Mouse (Mus musculus): ENCODE results near the gene Egln1. TPM values are rescaled to one million over a fixed set of nuclear protein-coding genes. Genes with fewer than 3 reads are reported as not detected.
A peak's percentile ranks its signal among the peaks of the same experiment; 100 is the strongest.

Egln1 gene
- polyA plus RNA-seq, 1 experiment from 2014 or later, result 4.3 TPM

- 88% methylated on average over 6 of the region's 6 CpGs for WGBS (ENCODE audit: insufficient replicate concordance)
- no peak overlapping the region for H3K27ac ChIP-seq
- H3K36me3 ChIP-seq, result peaks cover 28% of the 10 kb centered on the region
- no peak for ATAC-seq
- H3K4me2 ChIP-seq, result no peak overlapping the region
- H3K4me1 ChIP-seq, result peaks cover 46% of the 10 kb centered on the region
- H3K9ac ChIP-seq, result no peak overlapping the region
- H3K9me3 ChIP-seq (replicated peaks), result no peaks in the 10 kb centered on the region
- no peak overlapping the region for H3K4me3 ChIP-seq
- H3K27me3 ChIP-seq (replicated peaks), result peaks cover 25% of the 10 kb centered on the region
These were observed 5.3 kb downstream of the Egln1 start for GRCm38 (mm10) chr8:124943801-124944200.

- Histone ChIP-seq H3K9me3 (replicated peaks) (no peaks in the 10 kb centered on the region), H3K4me2 (no peak overlapping the region), H3K27me3 (replicated peaks) (no peaks in the 10 kb centered on the region), H3K27ac (no peak overlapping the region), H3K4me3 (no peak overlapping the region), H3K36me3 (peaks cover 39% of the 10 kb centered on the region), H3K4me1 (no peaks in the 10 kb centered on the region), H3K9ac (no peak overlapping the region)
- no peak for ATAC-seq
- WGBS (ENCODE audit: insufficient replicate concordance), result 73% methylated on average over 4 of the region's 4 CpGs
These were observed 11.8 kb downstream of the Egln1 start for GRCm38 (mm10) chr8:124937293-124937692.

GRCm38 (mm10) chr8:124936699-124937098, 12.4 kb downstream of the Egln1 start:
- ATAC-seq, result no peak
- Histone ChIP-seq H3K27ac (no peak overlapping the region), H3K9me3 (replicated peaks) (no peaks in the 10 kb centered on the region)

GRCm38 (mm10) chr8:124935116-124935515, 14.0 kb downstream of the Egln1 start:
- Histone ChIP-seq H3K27ac (no peak overlapping the region), H3K9me3 (replicated peaks) (no peaks in the 10 kb centered on the region), H3K36me3 (peaks cover 27% of the 10 kb centered on the region), H3K4me3 (no peak overlapping the region), H3K4me2 (no peak overlapping the region), H3K27me3 (replicated peaks) (no peaks in the 10 kb centered on the region), H3K9ac (no peak overlapping the region), H3K4me1 (peaks cover 1% of the 10 kb centered on the region)
- ATAC-seq, result no peak
- WGBS (ENCODE audit: insufficient replicate concordance), result 79% methylated on average over 5 of the region's 5 CpGs

More at GRCm38 (mm10) chr8:124936699-124937098, 12.4 kb downstream of the Egln1 start:
- H3K36me3 ChIP-seq, result peaks cover 38% of the 10 kb centered on the region
- no peak overlapping the region for H3K4me3 ChIP-seq
- no peaks in the 10 kb centered on the region for H3K27me3 ChIP-seq (replicated peaks)
- H3K9ac ChIP-seq, result no peak overlapping the region
- no peak overlapping the region for H3K4me2 ChIP-seq
- no peaks in the 10 kb centered on the region for H3K4me1 ChIP-seq
- 87% methylated on average over 10 of the region's 10 CpGs for WGBS (ENCODE audit: insufficient replicate concordance)

GRCm38 (mm10) chr8:124932435-124932834, 16.7 kb downstream of the Egln1 start:
- H3K9ac ChIP-seq, result no peak overlapping the region
- H3K4me1 ChIP-seq, result peaks cover 8% of the 10 kb centered on the region
- no peak overlapping the region for H3K27ac ChIP-seq
- no peaks in the 10 kb centered on the region for H3K27me3 ChIP-seq (replicated peaks)
- H3K36me3 ChIP-seq, result peaks cover 8% of the 10 kb centered on the region; the same call in 1 of the 2 replicates
- WGBS (ENCODE audit: insufficient replicate concordance), result 46% methylated on average over 3 of the region's 3 CpGs
- H3K9me3 ChIP-seq (replicated peaks), result no peaks in the 10 kb centered on the region
- H3K4me3 ChIP-seq, result no peak overlapping the region
- ATAC-seq, result no peak
- no peak overlapping the region for H3K4me2 ChIP-seq

GRCm38 (mm10) chr8:124930649-124931048, 18.5 kb downstream of the Egln1 start:
- Histone ChIP-seq H3K4me2 (no peak overlapping the region), H3K27ac (no peak overlapping the region), H3K4me1 (peaks cover 25% of the 10 kb centered on the region), H3K27me3 (replicated peaks) (no peaks in the 10 kb centered on the region), H3K36me3 (no peaks in the 10 kb centered on the region), H3K9ac (no peak overlapping the region), H3K4me3 (no peak overlapping the region), H3K9me3 (replicated peaks) (no peaks in the 10 kb centered on the region)
- 76% methylated on average over 4 of the region's 4 CpGs for WGBS (ENCODE audit: insufficient replicate concordance)
- no peak for ATAC-seq

GRCm38 (mm10) chr8:124930086-124930485, 19.0 kb downstream of the Egln1 start:
- 73% methylated on average over 13 of the region's 13 CpGs for WGBS (ENCODE audit: insufficient replicate concordance)
- no peak overlapping the region for H3K27ac ChIP-seq
- H3K27me3 ChIP-seq (replicated peaks), result no peaks in the 10 kb centered on the region
- no peak overlapping the region for H3K4me2 ChIP-seq
- no peak overlapping the region for H3K4me3 ChIP-seq
- H3K9ac ChIP-seq, result no peak overlapping the region
- no peaks in the 10 kb centered on the region for H3K36me3 ChIP-seq
- H3K9me3 ChIP-seq (replicated peaks), result no peaks in the 10 kb centered on the region
- peaks cover 31% of the 10 kb centered on the region for H3K4me1 ChIP-seq
- no peak for ATAC-seq

GRCm38 (mm10) chr8:124929006-124929405, 20.1 kb downstream of the Egln1 start:
- no peak overlapping the region for H3K27ac ChIP-seq
- no peak overlapping the region for H3K4me2 ChIP-seq
- no peaks in the 10 kb centered on the region for H3K9me3 ChIP-seq (replicated peaks)
- H3K36me3 ChIP-seq, result no peaks in the 10 kb centered on the region; the same call in 1 of the 2 replicates
- ATAC-seq, result no peak
- H3K27me3 ChIP-seq (replicated peaks), result no peaks in the 10 kb centered on the region
- no peak overlapping the region for H3K4me3 ChIP-seq
- 80% methylated on average over 11 of the region's 11 CpGs for WGBS (ENCODE audit: insufficient replicate concordance)
- no peak overlapping the region for H3K9ac ChIP-seq
- peaks cover 42% of the 10 kb centered on the region for H3K4me1 ChIP-seq

GRCm38 (mm10) chr8:124926351-124926771, 22.8 kb downstream of the Egln1 start:
- H3K36me3 ChIP-seq, result no peaks in the 10 kb centered on the region; the same call in 1 of the 2 replicates
- H3K4me1 ChIP-seq, result peaks cover 64% of the 10 kb centered on the region
- no peak overlapping the region for H3K27ac ChIP-seq
- no peak overlapping the region for H3K4me2 ChIP-seq
- no peak overlapping the region for H3K4me3 ChIP-seq
- 0 out of 2 replicates have a peak, but pooled peaks cover 3% of the 10 kb centered on the region for H3K27me3 ChIP-seq (replicated peaks)
- no peak overlapping the region for H3K9ac ChIP-seq
- no peaks in the 10 kb centered on the region for H3K9me3 ChIP-seq (replicated peaks)
- no peak for ATAC-seq
- WGBS (ENCODE audit: insufficient replicate concordance), result 61% methylated on average over 10 of the region's 10 CpGs

GRCm38 (mm10) chr8:124925544-124926266, 23.4 kb downstream of the Egln1 start:
- H3K27me3 ChIP-seq (replicated peaks), result 0 out of 2 replicates have a peak, but pooled peaks cover 3% of the 10 kb centered on the region
- 23% methylated on average over 14 of the region's 14 CpGs for WGBS (ENCODE audit: insufficient replicate concordance)
- peaks cover 64% of the 10 kb centered on the region for H3K4me1 ChIP-seq
- ATAC-seq, result peak; percentile 70
- H3K9ac ChIP-seq, result no peak overlapping the region
- H3K4me2 ChIP-seq, result 0 out of 2 replicates have a peak overlapping the region, but pooled peaks have one; percentile 10
- peak overlapping the region; percentile 33; the same call in 1 of the 2 replicates for H3K27ac ChIP-seq
- H3K9me3 ChIP-seq (replicated peaks), result no peaks in the 10 kb centered on the region
- no peaks in the 10 kb centered on the region; the same call in 1 of the 2 replicates for H3K36me3 ChIP-seq
- no peak overlapping the region for H3K4me3 ChIP-seq

- 83% methylated on average over 15 of the region's 15 CpGs for WGBS (ENCODE audit: insufficient replicate concordance)
- H3K4me2 ChIP-seq, result no peak overlapping the region
- H3K27ac ChIP-seq, result no peak overlapping the region
- H3K9ac ChIP-seq, result no peak overlapping the region
- no peak overlapping the region for H3K4me3 ChIP-seq
- no peaks in the 10 kb centered on the region; the same call in 1 of the 2 replicates for H3K36me3 ChIP-seq
- 0 out of 2 replicates have a peak, but pooled peaks cover 3% of the 10 kb centered on the region for H3K27me3 ChIP-seq (replicated peaks)
- H3K9me3 ChIP-seq (replicated peaks), result no peaks in the 10 kb centered on the region
- ATAC-seq, result no peak
- peaks cover 57% of the 10 kb centered on the region for H3K4me1 ChIP-seq
These were observed 25.0 kb downstream of the Egln1 start for GRCm38 (mm10) chr8:124923971-124924652.

- Histone ChIP-seq H3K9me3 (replicated peaks) (no peaks in the 10 kb centered on the region), H3K4me1 (peaks cover 66% of the 10 kb centered on the region), H3K9ac (no peak overlapping the region), H3K4me2 (0 out of 2 replicates have a peak overlapping the region, but pooled peaks have one; percentile 39), H3K27me3 (replicated peaks) (0 out of 2 replicates have a peak, but pooled peaks cover 3% of the 10 kb centered on the region), H3K4me3 (no peak overlapping the region), H3K36me3 (no peaks in the 10 kb centered on the region; the same call in 1 of the 2 replicates), H3K27ac (no peak overlapping the region)
- WGBS (ENCODE audit: insufficient replicate concordance), result 68% methylated on average over 11 of the region's 11 CpGs
- ATAC-seq, result no peak
These were observed 26.5 kb downstream of the Egln1 start for GRCm38 (mm10) chr8:124922490-124923089.

Measured in liver, embryonic 12.5 days (tissue).